Mouse (Mus musculus) CD4-positive, CD25-positive, alpha-beta regulatory T cell, adult 2 months (primary cell): ENCODE measurements at regions not wholly inside any gene's neighbourhood (a gene's known extent, or its start where the extent isn't known, plus 50 kb on each side); places are given as distances from the start of the nearest gene placed in this dataset.
A peak's percentile ranks its signal among the peaks of the same experiment; 100 is the strongest.

Experiments used
- DNase-seq: peaks from one replicate; pipeline ENCODE4 v3.0.0-alpha.2; 2012; ENCODE audit warnings: low read depth, low spot score

DNA sequence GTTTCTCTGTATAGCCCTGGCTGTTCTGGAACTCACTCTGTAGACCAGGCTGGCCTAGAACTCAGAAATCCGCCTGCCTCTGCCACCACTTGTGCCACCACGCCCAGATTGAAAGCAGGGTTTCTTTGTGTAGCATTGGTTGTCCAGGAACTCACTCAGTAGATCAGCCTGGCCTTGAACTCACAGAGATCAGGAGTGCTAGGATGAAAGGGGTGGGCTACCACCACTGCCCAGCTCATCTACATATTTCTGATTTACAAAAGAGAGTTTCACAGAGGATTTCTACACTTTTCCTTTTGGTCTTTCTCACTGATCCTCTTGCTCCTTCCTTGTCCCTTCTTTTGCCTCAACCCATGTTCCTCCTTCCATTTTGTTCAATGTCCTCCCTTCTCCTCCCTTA is 53.1 kb upstream of the Lbx1 start:
- DNase-seq, result no peak

DNA sequence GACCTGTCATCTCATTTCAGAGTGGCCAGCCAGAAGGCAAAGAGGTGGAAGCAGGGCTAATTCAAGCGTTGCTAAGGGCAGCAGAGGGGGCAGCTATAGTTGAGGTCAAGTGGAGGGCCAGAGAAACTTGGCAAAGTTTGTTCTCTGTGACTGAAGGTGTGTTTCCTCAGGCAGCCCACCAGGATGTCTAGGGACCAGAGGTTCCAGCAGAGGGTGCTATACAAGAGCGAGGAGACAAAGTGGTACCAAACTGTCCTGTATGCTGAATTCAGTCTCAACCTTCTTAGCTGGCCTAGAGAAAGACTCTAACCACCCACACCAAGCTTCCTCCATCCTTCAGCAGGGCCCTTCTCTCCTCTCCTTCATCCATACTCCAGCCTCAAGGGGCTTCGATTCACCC is 62.2 kb upstream of the Lbx1 start:
- DNase-seq, result peak; percentile 35

DNA sequence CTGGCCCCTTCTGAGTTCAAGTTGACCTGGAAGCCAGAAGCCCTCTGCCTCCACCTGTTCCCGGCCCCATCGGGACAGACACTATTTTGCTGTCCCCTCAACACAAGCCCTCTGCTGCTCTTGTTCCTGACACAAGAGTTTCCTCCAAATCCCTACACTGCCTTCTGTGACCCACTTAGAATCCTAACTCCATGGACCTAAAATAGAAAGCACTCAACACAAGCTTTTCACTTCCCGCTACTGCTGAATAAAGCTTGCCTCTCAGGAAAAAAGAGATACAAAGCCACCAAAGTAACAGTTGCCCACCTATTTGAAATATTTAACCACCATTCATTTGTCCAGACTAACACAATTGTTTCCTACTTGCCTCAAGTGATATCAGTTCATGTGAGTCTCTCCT is 63.7 kb upstream of the Lbx1 start:
- DNase-seq, result no peak

DNA sequence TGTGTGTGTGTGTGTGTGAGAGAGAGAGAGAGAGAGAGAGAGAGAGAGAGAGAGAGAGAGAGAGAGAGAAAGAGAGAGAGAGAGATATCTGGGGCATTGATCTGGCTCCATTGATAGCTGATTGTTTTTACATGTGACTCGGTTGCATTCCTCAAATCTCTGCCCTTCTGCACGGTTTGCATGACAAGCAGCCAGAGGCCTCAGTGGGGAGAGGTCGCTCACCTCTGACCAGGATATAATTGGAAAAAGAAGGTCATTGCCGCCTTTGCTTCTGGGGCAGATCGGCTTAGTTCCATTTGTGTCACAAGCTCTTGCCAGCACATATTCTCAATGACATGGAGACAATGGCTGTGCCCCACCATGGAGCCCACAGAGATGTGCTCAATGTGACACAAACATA is 63.8 kb upstream of the Btrc start:
- no peak for DNase-seq

DNA sequence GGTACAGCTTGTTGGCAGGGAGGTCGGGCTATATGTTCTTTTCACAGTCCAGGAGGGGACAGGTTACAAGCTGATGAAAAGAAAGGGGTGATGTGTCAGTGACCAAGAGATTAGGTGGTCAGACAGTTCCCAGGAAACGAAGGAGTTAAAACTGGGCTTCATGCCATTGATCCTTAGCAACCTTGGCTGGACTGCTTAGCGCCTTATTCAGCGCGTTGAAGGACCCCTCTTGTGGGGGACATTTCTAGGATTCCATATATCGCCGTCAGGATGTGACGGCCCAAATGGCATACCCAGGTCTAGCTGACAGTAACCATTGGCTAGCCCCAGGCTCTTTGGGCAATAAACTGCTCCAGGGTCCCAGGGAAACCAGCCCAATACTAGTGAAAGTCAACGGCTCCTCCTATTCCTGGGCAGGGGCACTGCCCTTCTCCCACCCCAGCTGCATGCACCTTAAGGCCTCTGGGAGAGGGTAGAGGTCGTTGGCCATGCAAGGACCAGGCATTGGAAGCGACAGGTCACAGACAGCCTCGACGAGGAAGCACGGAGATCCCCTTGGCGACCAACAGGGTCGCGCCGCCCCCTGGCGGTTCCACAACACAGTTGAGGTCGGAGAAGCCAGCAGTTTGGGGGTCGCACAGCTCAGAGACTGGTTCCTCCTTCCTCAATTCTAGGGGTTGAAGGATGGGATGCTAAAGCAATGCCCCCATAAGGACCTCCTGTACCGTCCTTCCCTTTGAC is 62.7 kb upstream of the Btrc start:
- peak; percentile 22 for DNase-seq

DNA sequence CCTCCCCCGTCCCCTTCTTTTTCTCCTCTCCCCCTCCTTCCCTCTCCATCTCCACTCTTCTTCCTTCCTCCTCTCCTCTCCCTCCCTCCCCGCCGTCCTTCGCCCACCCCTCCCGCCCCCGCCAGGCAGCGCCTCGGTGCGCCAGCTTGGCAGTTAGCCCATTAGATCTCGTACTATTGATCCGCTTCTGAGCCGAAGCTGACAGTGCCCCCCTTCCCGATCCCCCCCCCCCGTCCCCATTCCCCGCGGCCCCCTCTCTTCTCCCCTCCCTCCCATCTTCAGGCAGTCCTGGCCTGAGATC is 62.2 kb upstream of the Btrc start:
- peak; percentile 10 for DNase-seq

DNA sequence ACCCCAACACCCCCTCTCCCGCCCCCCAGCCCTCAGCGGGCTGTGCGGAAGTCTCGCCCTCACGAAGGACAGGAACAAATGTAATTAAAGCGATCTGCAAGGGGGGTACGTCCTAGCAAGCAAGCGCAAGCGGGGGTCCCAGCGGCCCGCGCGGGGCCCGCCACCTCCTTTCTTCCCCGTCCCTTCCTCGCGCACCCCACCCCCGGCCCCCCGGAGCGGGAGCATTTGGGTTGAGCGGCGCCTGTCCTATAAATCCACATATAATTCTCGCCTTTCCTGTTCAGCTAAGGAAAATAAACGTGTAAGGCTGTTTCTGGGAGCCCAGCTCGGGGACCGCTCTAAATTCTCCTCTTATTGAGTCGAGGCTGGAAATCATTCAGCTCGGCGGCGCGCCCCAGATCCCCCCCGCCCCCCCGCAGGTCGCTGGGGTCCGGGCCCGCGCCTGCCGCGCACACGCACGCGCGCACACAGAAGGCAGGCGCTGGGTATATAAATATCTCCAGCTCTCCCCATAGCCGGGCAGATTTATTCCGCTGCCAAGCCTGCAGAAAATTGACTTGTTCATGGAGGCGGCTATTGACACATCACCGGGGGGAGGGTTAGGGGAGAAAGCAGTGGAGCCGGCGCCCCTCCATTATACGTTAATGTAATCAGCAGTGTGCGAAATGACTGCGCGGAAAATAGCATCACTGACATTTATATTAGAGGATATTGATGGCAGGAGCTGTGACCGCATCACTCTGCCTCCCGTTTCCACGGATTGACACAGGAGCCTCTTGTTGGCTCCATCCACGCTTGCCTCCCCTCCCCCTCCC is 61.6 kb upstream of the Btrc start:
- peak; percentile 29 for DNase-seq

DNA sequence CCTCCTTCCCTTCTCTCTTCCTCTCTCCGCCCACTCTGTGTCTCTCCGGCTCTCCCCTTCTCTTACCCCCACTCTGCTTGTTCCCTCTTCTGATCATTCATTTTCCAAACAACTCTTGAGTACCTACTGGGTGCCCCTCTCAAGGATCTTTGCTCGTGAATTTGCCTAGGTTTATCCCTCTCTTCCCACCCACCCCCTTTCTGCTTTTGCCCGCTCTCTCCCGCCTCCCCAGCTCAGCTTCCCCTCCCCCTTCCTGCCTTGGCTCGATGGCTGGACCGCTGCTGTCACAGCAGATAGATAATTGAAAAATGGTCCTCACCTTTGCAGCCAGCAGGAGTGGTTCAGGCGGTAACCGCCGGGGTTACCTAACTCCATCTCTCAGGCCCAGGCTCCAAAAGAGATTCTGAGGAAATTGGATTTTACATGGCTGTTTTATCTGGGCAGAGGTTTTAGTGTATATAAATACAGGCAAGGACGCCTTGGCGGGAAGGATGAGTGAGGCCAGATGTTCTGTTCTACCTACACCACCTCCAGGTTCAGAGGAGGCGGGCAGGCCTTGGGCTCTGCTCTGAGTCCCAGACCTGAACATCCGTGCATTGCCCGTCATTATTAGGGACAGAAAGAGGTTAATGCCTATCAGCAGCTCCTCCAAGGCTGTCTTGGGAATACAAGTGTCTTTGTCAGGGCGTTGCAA is 60.8 kb upstream of the Btrc start:
- DNase-seq, result peak; percentile 11

DNA sequence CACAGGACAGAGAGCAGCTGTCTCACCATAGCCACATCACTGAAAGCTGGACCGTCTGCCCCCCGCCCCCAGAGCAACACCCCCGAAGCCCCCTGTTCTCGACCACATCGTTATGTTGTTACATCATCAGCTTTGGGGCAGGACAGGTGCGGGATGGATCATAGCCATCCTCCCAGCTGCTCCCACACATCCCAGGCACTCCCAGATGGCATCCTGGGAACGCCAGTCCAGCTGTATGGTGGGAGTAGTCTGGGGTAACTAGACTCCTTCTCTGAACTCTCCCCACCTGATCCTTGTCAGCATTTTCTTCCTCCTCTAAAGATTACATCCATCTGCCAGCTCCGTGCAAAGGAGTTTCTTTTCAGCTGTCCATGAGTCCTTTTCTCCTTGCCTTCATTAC is 59.0 kb upstream of the Btrc start:
- DNase-seq, result no peak

DNA sequence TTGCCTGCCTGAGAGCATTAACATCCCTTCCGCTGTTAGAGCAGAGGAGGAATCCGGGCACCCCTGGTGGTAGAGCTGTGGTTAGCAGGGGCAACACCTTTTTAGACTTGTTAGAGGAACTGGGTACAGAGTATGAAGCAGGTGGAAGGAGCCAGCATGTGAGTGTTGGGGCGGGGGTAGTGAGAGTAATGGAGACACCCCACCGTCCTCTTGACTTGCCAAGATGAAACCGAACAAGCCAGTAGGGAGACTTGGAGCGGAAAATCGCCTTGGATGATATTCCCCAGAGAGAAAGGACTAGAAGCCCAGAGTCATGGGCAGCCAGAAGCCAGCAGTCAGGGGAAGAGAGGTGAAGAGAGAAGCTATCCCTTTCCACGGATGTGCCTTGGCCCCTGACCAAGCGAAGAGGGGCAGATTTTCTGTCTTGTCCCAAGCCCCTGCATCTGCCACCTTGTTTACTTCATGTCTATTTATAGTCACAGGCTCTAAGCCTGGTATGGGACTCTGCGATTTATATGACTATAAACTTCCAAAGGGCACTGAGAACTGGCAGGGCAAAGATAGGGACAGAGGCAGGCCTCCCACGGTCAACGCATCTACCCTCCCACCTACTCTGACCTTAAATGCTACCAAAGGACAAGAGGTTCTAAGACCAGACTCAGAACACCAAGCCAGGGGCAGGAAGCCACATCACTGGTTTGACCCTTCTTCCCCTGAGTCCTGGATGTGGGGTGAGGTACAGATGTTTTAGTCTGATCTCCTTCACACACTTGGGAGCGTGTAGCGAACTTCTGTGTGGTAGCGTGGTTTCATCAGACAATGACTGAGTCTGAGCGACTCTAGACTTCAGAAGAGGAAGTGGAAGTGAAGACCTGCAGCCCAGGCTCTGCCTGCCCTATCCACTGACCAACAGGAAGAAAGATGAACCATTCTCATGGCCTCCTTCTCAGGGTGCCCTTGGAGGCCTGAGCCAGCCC is 55.9 kb upstream of the Btrc start:
- DNase-seq, result peak; percentile 51

DNA sequence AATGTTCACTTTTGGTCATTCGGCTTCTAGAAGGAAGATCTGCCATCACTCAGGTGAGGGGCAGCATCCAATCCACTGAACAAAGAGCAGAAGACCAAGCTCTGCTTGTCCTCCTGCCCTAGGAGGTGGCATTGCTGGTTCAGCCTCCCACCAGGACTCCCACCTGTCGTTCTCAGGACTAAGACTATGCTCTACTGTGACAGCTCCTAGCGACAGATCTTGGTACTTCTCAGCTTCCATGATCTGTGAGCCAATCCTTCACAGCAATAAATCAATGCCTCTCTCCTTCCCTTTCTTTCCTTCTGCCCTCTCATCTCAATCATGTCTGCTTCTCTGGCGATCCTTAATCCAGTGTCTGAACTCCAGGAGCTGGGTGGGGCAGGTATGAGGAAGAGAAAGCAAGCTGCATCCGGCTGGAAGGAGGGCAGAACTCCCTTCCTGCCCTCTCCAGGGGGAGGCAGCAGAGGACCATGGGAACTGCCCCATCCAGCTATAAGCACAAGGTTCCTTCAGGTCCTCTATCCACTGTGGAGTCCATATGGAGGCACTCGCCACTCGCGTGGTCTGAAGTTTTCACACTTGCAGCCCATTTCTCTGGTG is 54.8 kb upstream of the Btrc start:
- no peak for DNase-seq

DNA sequence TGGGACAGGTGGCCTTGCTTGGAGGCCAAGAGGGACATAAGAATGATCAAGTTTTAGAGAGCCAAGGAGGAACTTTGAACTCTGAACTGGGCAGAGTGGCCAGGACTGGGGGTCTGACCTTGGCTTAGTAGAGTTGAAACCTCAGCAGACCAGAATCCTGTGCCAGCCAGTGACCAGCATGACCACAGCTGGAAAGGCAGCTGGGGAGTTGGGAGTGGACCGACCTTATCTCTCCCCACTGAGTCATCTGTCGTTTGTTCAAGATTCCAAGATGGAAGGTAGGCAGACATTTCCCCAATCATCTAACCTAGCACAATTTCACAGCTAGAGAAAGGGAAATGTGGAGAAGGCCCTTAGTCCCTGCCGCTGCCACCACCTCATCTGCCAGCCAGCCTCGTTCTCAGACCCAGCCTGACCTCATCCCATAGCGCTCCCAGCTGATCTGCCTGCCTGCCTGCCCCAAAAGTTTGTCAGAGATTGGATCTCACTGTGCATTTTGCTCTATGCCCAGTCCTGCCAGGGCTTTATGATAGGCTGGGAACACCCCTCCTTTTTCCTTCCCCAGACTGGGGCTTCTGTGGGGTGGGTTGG is 53.1 kb upstream of the Btrc start:
- DNase-seq, result no peak

DNA sequence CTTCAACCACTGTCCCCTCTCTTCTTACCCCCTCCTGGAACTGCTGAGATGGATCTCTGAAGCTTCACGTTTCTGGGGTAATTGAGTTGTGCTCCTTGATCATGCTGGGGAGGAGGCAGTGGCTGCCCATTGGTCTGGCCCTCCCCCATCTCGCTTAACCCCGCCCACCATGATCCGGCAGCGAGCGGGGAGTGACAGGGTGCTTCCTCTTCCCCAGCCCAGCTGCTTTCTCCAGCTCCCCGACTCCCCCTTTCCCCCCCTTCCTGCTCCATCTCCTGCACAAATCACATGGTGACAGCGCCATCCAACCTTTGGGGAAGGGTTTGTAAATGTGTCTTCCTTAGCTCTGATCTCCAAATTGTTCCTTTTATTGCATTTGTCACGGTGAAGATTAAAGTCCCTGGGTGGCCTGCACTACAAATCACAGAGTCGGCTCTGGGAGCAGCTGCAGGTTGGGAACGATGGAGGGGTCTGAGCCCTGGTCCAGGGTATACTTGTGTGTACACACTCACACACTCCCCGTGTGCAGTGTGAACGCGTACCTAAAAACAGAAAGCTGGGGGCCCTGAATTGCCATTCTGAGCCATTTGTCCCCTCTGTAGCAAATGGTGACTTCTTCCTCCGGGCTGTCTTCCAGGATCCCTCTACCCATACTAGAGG is 52.5 kb upstream of the Btrc start:
- DNase-seq, result peak; percentile 29

DNA sequence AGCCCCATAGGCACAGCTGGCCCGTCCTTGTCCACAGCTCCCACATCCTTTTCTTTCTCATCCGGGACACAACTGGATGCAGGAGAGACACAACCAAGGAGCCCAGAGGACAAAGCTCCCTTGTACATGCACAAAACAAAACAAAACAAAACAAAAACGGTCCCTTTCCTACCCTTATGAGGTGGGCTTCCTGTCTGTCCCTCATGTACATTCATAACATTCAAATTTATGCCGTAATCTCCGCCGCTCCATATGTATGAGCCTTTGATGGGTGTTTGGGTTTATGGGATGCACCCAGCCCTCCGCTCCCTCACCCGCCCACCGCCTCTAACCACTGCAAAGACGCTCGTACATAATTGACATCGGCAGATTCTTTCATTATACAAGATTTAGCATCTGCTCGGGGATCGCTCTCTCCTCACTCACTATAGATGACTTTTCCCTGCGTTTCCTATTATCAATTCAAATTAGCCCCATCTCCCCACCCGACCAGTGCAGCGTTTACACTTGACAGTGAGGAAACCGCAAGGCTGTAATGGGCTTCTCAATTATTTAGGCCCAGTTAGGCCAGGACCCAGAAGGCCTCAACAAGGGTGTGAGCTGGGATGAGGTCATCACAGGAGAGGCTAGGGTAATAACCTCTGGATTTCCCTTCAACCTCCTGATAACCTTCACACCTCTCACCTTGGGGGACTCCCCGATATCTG is 51.5 kb upstream of the Btrc start:
- DNase-seq, result no peak

DNA sequence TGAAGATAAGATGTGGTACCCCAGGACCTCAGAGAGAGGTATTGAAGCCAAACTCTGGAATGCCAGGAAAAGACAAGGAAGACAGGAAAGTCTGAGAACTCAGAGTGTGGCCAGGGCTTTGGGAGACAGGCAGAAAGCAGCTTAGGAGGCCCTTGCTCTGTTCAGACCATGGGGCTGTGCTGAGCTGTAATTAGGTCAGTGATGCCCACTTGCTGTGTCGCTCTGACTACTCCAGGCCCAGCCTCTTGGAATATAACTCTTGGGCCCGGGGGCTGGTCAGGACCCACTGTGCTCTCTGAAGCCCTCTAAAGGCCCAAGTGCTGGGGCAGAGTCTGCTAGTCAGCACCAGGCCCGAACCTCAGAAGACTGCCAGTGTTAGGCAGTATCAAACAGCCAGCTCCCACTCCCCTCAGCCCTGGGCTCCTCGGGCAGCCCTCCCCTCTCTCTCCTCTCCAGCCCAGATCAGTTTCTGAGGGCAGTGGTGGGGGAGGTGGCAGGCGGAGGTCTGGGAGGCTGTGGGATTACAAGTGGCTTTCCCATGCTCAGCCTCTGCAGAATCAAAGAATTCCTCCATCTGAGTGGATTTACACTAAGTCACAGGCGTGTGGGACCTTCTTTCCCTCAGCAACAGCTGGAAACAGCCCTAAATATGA is 50.7 kb upstream of the Btrc start:
- DNase-seq, result no peak
